Mouse (Mus musculus) c-Kit-negative CD71-positive TER-119-positive erythroid progenitor cells, embryonic 14.5 days (primary cell): ENCODE data around the gene Defa31.
"Not testable (repeated sequence)": the region's sequence is repeated elsewhere in the genome, so short reads cannot be mapped to it uniquely, and the experiment has no call there.

Source experiments
- DNase-seq: peaks from one replicate; pipeline ENCODE4 v3.0.0-alpha.2; 2013; ENCODE audit warnings: low read depth, low spot score

The Defa31 gene

GRCm38 (mm10) chr8:21191314-21191713, at the start of gene Defa31:
Gene Defa31, plus strand, starts transcription at chr8:21191614.
- DNase-seq, result not testable (repeated sequence)

GRCm38 (mm10) chr8:21161977-21162376, 29.4 kb upstream of the Defa31 start, which contains the start of gene Defa22:
Gene Defa22, plus strand, starts transcription at chr8:21162277.
- DNase-seq, result not testable (repeated sequence)

- DNase-seq, result not testable (repeated sequence)
Observed at GRCm38 (mm10) chr8:21201261-21201660, 9.8 kb downstream of the Defa31 start, which contains the start of gene Gm15293. Gene Gm15293, plus strand, starts transcription at chr8:21201561.
